Mouse (Mus musculus): Measurements from ENCODE around the gene Nav3.

The Nav3 gene

DNA sequence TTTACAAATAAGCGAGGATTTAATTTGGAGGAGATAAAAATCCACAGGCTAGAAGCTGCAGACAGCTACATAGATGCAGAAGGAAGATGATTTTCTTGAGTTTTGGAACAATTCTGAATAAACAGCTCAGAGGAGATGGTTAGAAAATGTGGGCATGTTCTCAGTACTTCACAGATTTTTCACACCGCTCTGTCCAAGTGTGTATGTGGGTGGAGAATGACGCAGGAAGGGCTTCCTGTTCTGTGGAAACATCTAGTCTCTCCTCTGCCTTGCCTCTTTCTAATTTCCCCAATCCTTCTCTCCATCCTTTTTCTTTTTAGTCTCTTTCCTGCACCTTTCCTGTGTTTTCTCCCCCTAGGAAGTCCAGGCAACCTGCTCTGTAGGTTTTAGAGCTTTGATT is 812.4 kb downstream of the Nav3 start:
- no peak for DNase-seq

DNA sequence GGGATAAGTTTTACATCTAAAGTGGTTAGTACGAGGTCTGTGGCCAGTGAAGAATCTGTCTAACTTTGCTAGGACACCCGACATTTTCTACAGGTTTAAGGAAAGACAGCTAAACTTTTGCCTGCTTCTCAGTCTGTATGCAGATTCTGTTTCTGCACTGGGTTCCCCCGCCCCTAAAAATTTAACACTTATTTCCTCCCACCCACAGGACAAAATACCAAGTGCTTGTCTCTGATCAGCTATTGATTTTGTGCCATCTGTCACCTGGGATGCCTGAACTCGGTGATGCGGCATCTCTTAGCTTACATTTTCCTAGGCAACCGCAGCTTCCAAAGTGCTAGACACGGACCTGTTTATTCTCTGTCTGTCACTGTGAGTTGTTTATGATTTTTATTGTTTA is 814.2 kb downstream of the Nav3 start:
- no peak for DNase-seq

GRCm38 (mm10) chr10:109637702-109638101 is 818.3 kb downstream of the Nav3 start:
- DNase-seq: no peak

All from cerebellum, adult 8-10 months (tissue).